8 mouse cellular contexts compared by ENCODE assay signal in the genomic region with DNA sequence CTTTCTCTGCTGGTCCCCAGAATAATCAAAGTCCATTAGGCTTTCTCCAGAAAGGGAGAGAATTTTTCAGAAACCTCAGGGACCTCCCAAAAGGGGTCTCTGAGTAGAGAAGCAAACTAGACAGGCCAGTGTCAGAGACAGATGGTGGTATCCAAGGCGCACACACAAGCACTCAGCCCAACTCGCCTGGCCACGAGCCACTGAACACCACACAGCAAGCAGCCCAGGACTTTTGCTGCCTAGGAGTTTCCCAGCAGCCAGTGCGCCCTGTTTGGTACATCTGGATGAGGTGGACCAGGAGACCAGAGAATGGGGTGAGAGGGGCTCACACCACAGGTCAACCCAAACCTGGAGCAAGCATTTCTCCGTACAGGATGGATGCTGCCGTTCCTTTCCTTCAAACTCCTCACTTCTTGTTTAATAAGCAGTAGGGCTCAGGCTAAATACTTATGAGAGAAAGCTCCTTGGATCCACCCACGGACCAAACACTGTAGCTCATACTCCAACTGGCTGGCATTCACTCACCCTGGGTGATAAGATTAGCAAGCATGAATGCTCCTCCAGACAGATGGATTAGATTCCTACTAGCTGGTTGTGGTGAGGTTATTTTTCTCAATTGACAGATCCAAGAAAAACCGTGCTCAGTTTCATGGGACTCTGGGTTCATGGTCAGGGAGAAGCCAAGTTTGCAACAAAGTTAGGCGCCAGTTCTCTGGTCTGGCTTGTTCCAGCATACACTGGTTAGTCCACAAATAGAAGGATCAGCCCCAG. TPM values are rescaled to one million over a fixed set of nuclear protein-coding genes. Genes with fewer than 3 reads are reported as not detected.
DNase-seq lines count a peak whose midpoint lies in the region; ATAC-seq lines count a peak whose summit lies in the region.
"Had no signal": no experiment of that assay in that cellular context is flagged by ENCODE, and none has a peak within 500 bp of the region (broad histone marks: within the 10 kb centered on the region; RNA-seq: fewer than 3 reads in every experiment).

No protein-coding gene starts in this region.

- peaks cover 27% of the 10 kb centered on the region for H3K4me1 ChIP-seq in lung, embryonic 15.5 days
- H3K4me1 ChIP-seq in embryonic facial prominence, embryonic 12.5 days, result peaks cover 32% of the 10 kb centered on the region; the same call in 1 of the 2 replicates
- H3K4me1 ChIP-seq in hindbrain, embryonic 15.5 days (replicated peaks), result peaks cover 45% of the 10 kb centered on the region
- peaks cover 13% of the 10 kb centered on the region; the same call in 1 of the 2 replicates for H3K4me1 ChIP-seq in neural tube, embryonic 14.5 days (ENCODE audit: control insufficient read depth, insufficient read depth, low read length)

- H3K27me3 ChIP-seq in lung, embryonic 15.5 days, result peaks cover 26% of the 10 kb centered on the region
- H3K27me3 ChIP-seq in embryonic facial prominence, embryonic 12.5 days, result peaks cover 21% of the 10 kb centered on the region
- H3K27me3 ChIP-seq in hindbrain, embryonic 15.5 days, result peaks cover 6% of the 10 kb centered on the region; the same call in 1 of the 2 replicates
- H3K27me3 ChIP-seq in neural tube, embryonic 14.5 days (ENCODE audit: control insufficient read depth, insufficient read depth, low read length), result peaks cover 5% of the 10 kb centered on the region; the same call in 1 of the 2 replicates

- no peaks in the 10 kb centered on the region for H3K9me3 ChIP-seq in lung, embryonic 15.5 days
- no peaks in the 10 kb centered on the region for H3K9me3 ChIP-seq in embryonic facial prominence, embryonic 12.5 days
- H3K9me3 ChIP-seq in hindbrain, embryonic 15.5 days, result no peaks in the 10 kb centered on the region
- no peaks in the 10 kb centered on the region for H3K9me3 ChIP-seq in neural tube, embryonic 14.5 days (ENCODE audit: control insufficient read depth, low read length)
- H3K9me3 ChIP-seq: liver, embryonic 13.5 days had no signal

- no peak overlapping the region for H3K4me3 ChIP-seq in lung, embryonic 15.5 days
- H3K4me3 ChIP-seq in embryonic facial prominence, embryonic 12.5 days, result peak overlapping the region; percentile 65
- peak overlapping the region; percentile 71 for H3K4me3 ChIP-seq in hindbrain, embryonic 15.5 days
- no peak overlapping the region; the same call in 1 of the 2 replicates for H3K4me3 ChIP-seq in neural tube, embryonic 14.5 days (ENCODE audit: low read depth, low read length)

- no peaks in the 10 kb centered on the region for H3K36me3 ChIP-seq in lung, embryonic 15.5 days
- no peaks in the 10 kb centered on the region for H3K36me3 ChIP-seq in embryonic facial prominence, embryonic 12.5 days
- H3K36me3 ChIP-seq in hindbrain, embryonic 15.5 days, result no peaks in the 10 kb centered on the region
- no peaks in the 10 kb centered on the region for H3K36me3 ChIP-seq in neural tube, embryonic 14.5 days (ENCODE audit: control insufficient read depth, insufficient read depth, low read length)
- H3K36me3 ChIP-seq: liver, embryonic 13.5 days had no signal

- no peak for ATAC-seq in lung, embryonic 15.5 days (ENCODE audit: borderline replicate concordance, extremely low read depth, low FRiP score, low TSS enrichment)
- ATAC-seq in embryonic facial prominence, embryonic 12.5 days (ENCODE audit: insufficient number of reproducible peaks, insufficient read depth, low FRiP score, low TSS enrichment), result no peak
- no peak for ATAC-seq in hindbrain, embryonic 15.5 days (ENCODE audit: low FRiP score, low read depth)
- ATAC-seq in neural tube, embryonic 14.5 days (ENCODE audit: low read depth), result no peak

- no peak overlapping the region for H3K27ac ChIP-seq in lung, embryonic 15.5 days
- H3K27ac ChIP-seq in embryonic facial prominence, embryonic 12.5 days, result no peak overlapping the region
- no peak overlapping the region for H3K27ac ChIP-seq in hindbrain, embryonic 15.5 days (replicated peaks)
- no peak overlapping the region for H3K27ac ChIP-seq in neural tube, embryonic 14.5 days (ENCODE audit: low read depth, low read length)
- H3K27ac ChIP-seq: liver, embryonic 13.5 days had no signal

- no peak overlapping the region for H3K9ac ChIP-seq in lung, embryonic 15.5 days
- no peak overlapping the region for H3K9ac ChIP-seq in embryonic facial prominence, embryonic 12.5 days
- no peak overlapping the region for H3K9ac ChIP-seq in hindbrain, embryonic 15.5 days
- H3K9ac ChIP-seq in neural tube, embryonic 14.5 days (replicated peaks; ENCODE audit: low read depth, low read length), result no peak overlapping the region
- H3K9ac ChIP-seq: liver, embryonic 13.5 days had no signal

- 45% methylated on average over 9 of the region's 9 CpGs for WGBS in lung, embryonic 15.5 days
- WGBS in embryonic facial prominence, embryonic 12.5 days, result 73% methylated on average over 9 of the region's 9 CpGs
- WGBS in hindbrain, embryonic 15.5 days, result 39% methylated on average over 9 of the region's 9 CpGs
- WGBS in neural tube, embryonic 14.5 days, result 37% methylated on average over 9 of the region's 9 CpGs

- peak overlapping the region; percentile 98; the same call in 1 of the 2 replicates for H3K4me2 ChIP-seq in lung, embryonic 15.5 days
- peak overlapping the region; percentile 94 for H3K4me2 ChIP-seq in embryonic facial prominence, embryonic 12.5 days (replicated peaks)
- peak overlapping the region; percentile 92 for H3K4me2 ChIP-seq in hindbrain, embryonic 15.5 days
- peak overlapping the region; percentile 80 for H3K4me2 ChIP-seq in neural tube, embryonic 14.5 days (ENCODE audit: low read depth, low read length)

- DNase-seq in lung, adult 18-20 months, result no peak
- DNase-seq in gastrocnemius, postnatal 14 days, result no peak
- no peak for DNase-seq in cerebellum, adult 18-20 months
- DNase-seq: liver, embryonic 13.5 days had no signal

- intact Hi-C loops in gastrocnemius, postnatal 14 days (cut with DNase I; ENCODE audit: low total_unique reads), result no loop called here

RNA-seq across cellular contexts. Expression of gene Whrn, which starts 2.3 kb away (rescaled TPM):
- polyA plus RNA-seq in lung, embryonic 15.5 days (2015; fragmentation: Nextera tagmentation; extraction: Ambion mirVana), result 2.7 and 2.8 TPM in 2 replicates
- 7.1 and 8.6 TPM in 2 replicates for polyA plus RNA-seq in embryonic facial prominence, embryonic 12.5 days (2016; fragmentation: Nextera tagmentation; extraction: Ambion mirVana)
- polyA plus RNA-seq in hindbrain, embryonic 15.5 days (2015; fragmentation: Nextera tagmentation; extraction: Ambion mirVana), result 6.9 and 7.1 TPM in 2 replicates
- polyA plus RNA-seq in neural tube, embryonic 14.5 days (2014; fragmentation: Nextera tagmentation; extraction: Ambion mirVana), result 4.0 and 6.2 TPM in 2 replicates
- total RNA-seq in gastrocnemius, postnatal 14 days (2021), result 1 to 10 TPM; 1.7 to 2.0 TPM

RNA-seq across cellular contexts. Expression of gene Atp6v1g1, which starts 51.0 kb away (rescaled TPM):
- 265 and 273 TPM in 2 replicates for polyA plus RNA-seq in lung, embryonic 15.5 days (2015; fragmentation: Nextera tagmentation; extraction: Ambion mirVana)
- 302 TPM in 2 replicates for polyA plus RNA-seq in embryonic facial prominence, embryonic 12.5 days (2016; fragmentation: Nextera tagmentation; extraction: Ambion mirVana)
- 392 and 404 TPM in 2 replicates for polyA plus RNA-seq in hindbrain, embryonic 15.5 days (2015; fragmentation: Nextera tagmentation; extraction: Ambion mirVana)
- polyA plus RNA-seq in neural tube, embryonic 14.5 days (2014; fragmentation: Nextera tagmentation; extraction: Ambion mirVana), result 431 and 462 TPM in 2 replicates
- 100 to 1,000 TPM; 260 to 261 TPM for total RNA-seq in gastrocnemius, postnatal 14 days (2021)

Comparison
In these comparisons a context has a peak if more than half of its experiments do, and no peak if none do; other contexts are left out.
1. H3K4me3 ChIP-seq: peak in embryonic facial prominence, embryonic 12.5 days (single experiment) and hindbrain, embryonic 15.5 days (single experiment); none in lung, embryonic 15.5 days (single experiment) and neural tube, embryonic 14.5 days (single experiment).
2. Peak in every context shown above with its lines, with median percentiles within 50 percentile points of each other: H3K4me2 ChIP-seq.